Mouse (Mus musculus): Measurements from ENCODE around the gene Gnb4. TPM values are rescaled to one million over a fixed set of nuclear protein-coding genes. Genes with fewer than 3 reads are reported as not detected.

Gene Gnb4
- polyA plus RNA-seq, 1 experiment = 4.8 TPM

GRCm38 (mm10) chr3:32535692-32536091 lies 80.7 kb downstream of the Gnb4 start:
- TF ChIP-seq POLR2A (IDR thresholded peaks at IDR 0.05; ENCODE audit: insufficient read depth, low read length) (no peak), CTCF (IDR thresholded peaks at IDR 0.05; ENCODE audit: low read depth, low read length) (no peak), EP300 (IDR thresholded peaks at IDR 0.05; ENCODE audit: insufficient read depth, low read depth, low read length) (no peak)
- H3K27ac ChIP-seq (ENCODE audit: insufficient read depth, low read length) = no peak overlapping the region
- H3K9me3 ChIP-seq (replicated peaks; ENCODE audit: control insufficient read depth, insufficient read depth, low read length, poor library complexity, severe bottlenecking) = no peaks in the 10 kb centered on the region
- peaks cover 8% of the 10 kb centered on the region for H3K36me3 ChIP-seq (ENCODE audit: control insufficient read depth, insufficient read depth, low read length, poor library complexity, severe bottlenecking)
- H3K9ac ChIP-seq (ENCODE audit: low read depth, poor library complexity, severe bottlenecking) = no peak overlapping the region
- no peak overlapping the region for H3K4me3 ChIP-seq (ENCODE audit: low read depth, low read length)
- H3K27me3 ChIP-seq (ENCODE audit: control insufficient read depth, insufficient read depth, low read length, poor library complexity, severe bottlenecking) = no peaks in the 10 kb centered on the region
- no peaks in the 10 kb centered on the region for H3K4me1 ChIP-seq (ENCODE audit: control insufficient read depth, insufficient read depth, low read length)

Other genes with a start within 250 kb of the Gnb4 start
- gene Pik3ca, start 218.9 kb downstream of the Gnb4 start, polyA plus RNA-seq (2011; ENCODE audit: insufficient read depth, insufficient read length, low read depth, missing spikeins) = 22.5 and 24.0 TPM in 2 replicates
- not detected in 2 replicates for gene Kcnmb3, start 124.4 kb downstream of the Gnb4 start, polyA plus RNA-seq (2011; ENCODE audit: insufficient read depth, insufficient read length, low read depth, missing spikeins)
- 49.8 and 55.1 TPM in 2 replicates for gene Zfp639, start 106.3 kb downstream of the Gnb4 start, polyA plus RNA-seq (2011; ENCODE audit: insufficient read depth, insufficient read length, low read depth, missing spikeins)
- gene Mfn1, start 87.1 kb downstream of the Gnb4 start, polyA plus RNA-seq (2011; ENCODE audit: insufficient read depth, insufficient read length, low read depth, missing spikeins) = 57.0 and 57.2 TPM in 2 replicates
- gene Actl6a, start 89.7 kb upstream of the Gnb4 start, polyA plus RNA-seq (2011; ENCODE audit: insufficient read depth, insufficient read length, low read depth, missing spikeins) = 127 and 140 TPM in 2 replicates
- 166 TPM in 2 replicates for gene Ndufb5, start 120.4 kb upstream of the Gnb4 start, polyA plus RNA-seq (2011; ENCODE audit: insufficient read depth, insufficient read length, low read depth, missing spikeins)
- gene Mrpl47, start 121.0 kb upstream of the Gnb4 start, polyA plus RNA-seq (2011; ENCODE audit: insufficient read depth, insufficient read length, low read depth, missing spikeins) = 42.2 and 48.8 TPM in 2 replicates
- 4.0 and 5.5 TPM in 2 replicates for gene Usp13, start 201.0 kb upstream of the Gnb4 start, polyA plus RNA-seq (2011; ENCODE audit: insufficient read depth, insufficient read length, low read depth, missing spikeins)

All from ES-Bruce4 (cell line).